Mouse (Mus musculus) lung, postnatal 4 days (tissue): ENCODE data around the gene Tfap2b.

Source experiments
- DNase-seq, 2 experiments: peaks; one replicate each; pipeline ENCODE4 v3.0.0; 2021

Gene Tfap2b

GRCm38 (mm10) chr1:19233857-19234256 is 25.1 kb downstream of the Tfap2b start:
- DNase-seq, result no peak

GRCm38 (mm10) chr1:19234432-19235205 is 25.9 kb downstream of the Tfap2b start:
- DNase-seq, result no peak

DNA sequence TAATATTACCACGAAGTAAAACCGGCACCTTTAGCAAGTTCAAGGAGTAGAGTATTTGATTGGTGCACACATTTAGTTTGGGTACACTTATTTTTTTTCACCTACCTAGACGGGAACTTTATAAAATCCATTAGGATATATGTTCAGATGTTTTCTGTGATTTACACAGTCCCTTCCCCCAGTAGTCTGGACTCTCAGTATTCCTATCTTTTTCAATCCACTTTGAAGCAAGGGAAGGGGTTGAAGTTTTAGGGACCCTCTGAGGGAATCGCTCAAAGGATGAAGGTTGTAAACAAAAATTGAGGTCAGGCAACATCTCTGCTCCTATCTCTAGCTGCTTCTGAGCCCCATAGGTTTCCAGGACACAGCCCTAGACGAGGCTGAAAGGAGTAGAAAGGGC is 27.3 kb downstream of the Tfap2b start:
- no peak for DNase-seq

DNA sequence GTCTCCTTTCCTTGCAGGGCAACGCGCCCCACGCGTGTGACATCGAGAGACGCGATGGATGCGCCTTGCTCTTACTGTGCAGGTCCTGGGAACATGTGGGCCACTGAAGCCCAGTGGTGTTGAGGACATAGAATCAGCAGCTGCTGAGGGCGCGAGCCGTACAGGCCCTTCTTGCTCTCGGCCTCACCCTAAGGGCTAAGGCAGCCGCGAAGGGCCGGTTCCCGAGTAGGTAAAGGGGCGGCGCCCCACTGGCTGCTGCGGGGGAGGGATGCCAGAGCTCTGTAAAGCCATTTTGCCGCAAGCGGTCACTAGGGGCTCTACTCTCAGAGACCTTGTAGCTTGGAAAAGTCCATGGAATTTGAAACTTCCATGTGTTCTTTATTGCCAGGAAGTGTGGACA is 27.9 kb downstream of the Tfap2b start:
- no peak for DNase-seq

DNA sequence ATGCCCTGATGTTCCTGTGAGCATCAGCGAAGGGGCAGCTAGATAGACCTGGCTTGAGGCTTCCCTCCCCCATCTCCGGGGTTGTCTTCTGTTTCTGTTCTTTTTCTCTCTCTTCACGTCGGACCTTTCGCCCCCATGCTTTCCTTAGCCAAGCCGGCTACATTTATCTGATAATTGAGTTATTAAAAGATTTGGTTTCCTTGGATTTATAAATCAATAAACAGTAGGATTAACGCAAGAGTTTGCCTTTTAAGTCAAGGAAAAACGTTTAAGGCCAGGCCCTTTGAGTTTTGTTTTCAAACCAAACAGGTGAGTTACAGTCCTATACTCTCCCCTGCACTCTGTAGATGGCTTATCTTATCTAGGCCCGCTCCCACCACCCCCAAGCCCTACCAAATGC is 28.3 kb downstream of the Tfap2b start:
- no peak for DNase-seq

- no peak for DNase-seq
Measured at GRCm38 (mm10) chr1:19237721-19238410, 29.2 kb downstream of the Tfap2b start.

GRCm38 (mm10) chr1:19240054-19240453 is 31.3 kb downstream of the Tfap2b start:
- no peak for DNase-seq

DNA sequence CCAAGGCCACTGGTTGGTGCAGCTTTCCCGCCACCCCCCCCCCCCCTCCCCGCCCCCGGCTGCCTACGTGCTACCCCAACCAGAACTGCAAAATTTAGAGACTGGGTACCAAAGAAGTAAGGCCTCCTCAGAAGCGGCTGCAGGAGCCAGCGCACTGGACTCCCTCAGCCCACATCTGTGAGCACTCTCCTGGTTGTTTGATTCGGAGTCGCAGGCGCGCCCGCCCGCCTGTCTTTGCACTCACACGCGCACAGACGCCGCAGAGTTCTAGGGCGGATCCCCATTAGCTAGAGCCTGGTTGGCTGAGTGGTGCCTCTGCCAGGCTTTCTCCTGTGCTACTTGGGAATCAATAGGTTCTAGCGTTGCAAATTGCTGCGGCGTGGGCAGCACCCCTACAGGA is 32.6 kb downstream of the Tfap2b start:
- no peak for DNase-seq

GRCm38 (mm10) chr1:19242021-19242420 is 33.3 kb downstream of the Tfap2b start:
- DNase-seq, result no peak

DNA sequence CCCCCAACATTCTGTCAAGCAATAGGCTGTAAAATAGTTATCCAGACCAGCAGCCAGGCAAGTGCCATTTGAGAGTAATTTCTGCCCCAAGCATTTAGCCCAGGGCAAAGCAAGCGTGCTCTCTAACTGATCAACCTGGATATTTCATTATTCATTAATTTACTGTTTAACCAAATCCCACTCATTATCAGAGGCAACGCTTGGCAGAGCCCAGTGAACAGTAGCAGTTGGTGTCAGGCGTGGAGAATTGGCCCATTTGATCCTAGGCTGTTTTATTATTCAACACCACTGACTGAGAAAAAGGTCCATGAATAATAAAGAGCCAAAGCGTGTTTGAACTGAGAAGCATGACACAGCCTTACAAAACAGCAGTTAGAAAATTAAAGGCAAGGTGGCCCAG is 36.3 kb downstream of the Tfap2b start:
- DNase-seq, result no peak

- no peak for DNase-seq
Measured at GRCm38 (mm10) chr1:19251286-19251685, 42.6 kb downstream of the Tfap2b start.

- no peak for DNase-seq
Measured at GRCm38 (mm10) chr1:19269596-19269995, 60.9 kb downstream of the Tfap2b start.
